Mouse (Mus musculus): ENCODE data around the gene Krt73. TPM values are rescaled to one million over a fixed set of nuclear protein-coding genes. Genes with fewer than 3 reads are reported as not detected.
A peak's percentile ranks its signal among the peaks of the same experiment; 100 is the strongest.

Krt73 gene
- total RNA-seq (2014; rRNA removed): 0.24 and 0.38 TPM in 2 replicates
- polyA plus RNA-seq (2015; fragmentation: Nextera tagmentation; extraction: Ambion mirVana): 0.54 and 0.69 TPM in 2 replicates

- WGBS: 50% methylated on average over 6 of the region's 6 CpGs
- Histone ChIP-seq H3K4me1 (ENCODE audit: insufficient read depth) (0 out of 2 replicates have a peak, but pooled peaks cover 9% of the 10 kb centered on the region), H3K4me3 (ENCODE audit: low read depth, low read length) (no peak within 1 kb of the TSS), H3K9me3 (ENCODE audit: low read length) (no peaks in the 10 kb centered on the region), H3K27me3 (ENCODE audit: insufficient read depth, low read length) (no peaks in the 10 kb centered on the region), H3K9ac (no peak within 1 kb of the TSS), H3K4me2 (ENCODE audit: low read depth) (no peak within 1 kb of the TSS), H3K27ac (ENCODE audit: low read depth, low read length) (peak within 1 kb of the TSS; percentile 57; the same call in 1 of the 2 replicates), H3K36me3 (ENCODE audit: insufficient read depth) (no peaks in the 10 kb centered on the region)
- DNase-seq (peak; percentile 23), ATAC-seq (peak; percentile 63)
- TF ChIP-seq CTCF (IDR thresholded peaks at IDR 0.05; ENCODE audit: low read depth): no peak
These were observed at the start of gene Krt73 for GRCm38 (mm10) chr15:101802296-101802835. Krt73 (minus strand) TSS chr15:101802346.

- Histone ChIP-seq H3K4me1 (ENCODE audit: insufficient read depth) (peaks cover 9% of the 10 kb centered on the region; the same call in 1 of the 2 replicates), H3K27me3 (ENCODE audit: insufficient read depth, low read length) (no peaks in the 10 kb centered on the region), H3K9me3 (ENCODE audit: low read length) (no peaks in the 10 kb centered on the region), H3K9ac (no peak within 1 kb of the TSS), H3K4me2 (ENCODE audit: low read depth) (no peak within 1 kb of the TSS), H3K4me3 (ENCODE audit: low read depth, low read length) (no peak within 1 kb of the TSS), H3K27ac (ENCODE audit: low read depth, low read length) (no peak within 1 kb of the TSS), H3K36me3 (ENCODE audit: insufficient read depth) (no peaks in the 10 kb centered on the region)
- TF ChIP-seq CTCF (IDR thresholded peaks at IDR 0.05; ENCODE audit: low read depth): no peak
- ATAC-seq (no peak), DNase-seq (no peak)
- 88% methylated on average over 6 of the region's 6 CpGs for WGBS
These were observed 48.5 kb upstream of the Krt73 start, which contains the start of gene Krt1 for GRCm38 (mm10) chr15:101850694-101851093. Krt1 (minus strand) TSS chr15:101850794.

- H3K27me3 ChIP-seq (ENCODE audit: insufficient read depth, low read length): no peaks in the 10 kb centered on the region
- H3K4me2 ChIP-seq (ENCODE audit: low read depth): peak overlapping the region; percentile 69
- peak overlapping the region; percentile 49 for H3K4me3 ChIP-seq (ENCODE audit: low read depth, low read length)
- under 1% methylated on average over 34 of the region's 37 CpGs for WGBS
- no peaks in the 10 kb centered on the region for H3K36me3 ChIP-seq (ENCODE audit: insufficient read depth)
- TF ChIP-seq CTCF (IDR thresholded peaks at IDR 0.05; ENCODE audit: low read depth): no peak
- DNase-seq (peak; percentile 73), ATAC-seq (peak; percentile 90)
- H3K27ac ChIP-seq (ENCODE audit: low read depth, low read length): peak overlapping the region; percentile 91
- no peaks in the 10 kb centered on the region for H3K9me3 ChIP-seq (ENCODE audit: low read length)
- peaks cover 9% of the 10 kb centered on the region; the same call in 1 of the 2 replicates for H3K4me1 ChIP-seq (ENCODE audit: insufficient read depth)
- H3K9ac ChIP-seq: peak overlapping the region; percentile 78
These were observed 43.8 kb upstream of the Krt73 start for GRCm38 (mm10) chr15:101845971-101846403.

- Histone ChIP-seq H3K9ac (no peak overlapping the region), H3K4me2 (ENCODE audit: low read depth) (no peak overlapping the region), H3K27ac (ENCODE audit: low read depth, low read length) (no peak overlapping the region), H3K4me3 (ENCODE audit: low read depth, low read length) (no peak overlapping the region), H3K4me1 (ENCODE audit: insufficient read depth) (peaks cover 9% of the 10 kb centered on the region; the same call in 1 of the 2 replicates), H3K27me3 (ENCODE audit: insufficient read depth, low read length) (no peaks in the 10 kb centered on the region), H3K36me3 (ENCODE audit: insufficient read depth) (no peaks in the 10 kb centered on the region), H3K9me3 (ENCODE audit: low read length) (no peaks in the 10 kb centered on the region)
- no peak for DNase-seq
- ATAC-seq: no peak
- TF ChIP-seq CTCF (IDR thresholded peaks at IDR 0.05; ENCODE audit: low read depth): no peak
- 60% methylated on average over 9 of the region's 9 CpGs for WGBS
These were observed 41.0 kb upstream of the Krt73 start for GRCm38 (mm10) chr15:101843192-101843591.

- peak; percentile 13; the same call in 1 of the 2 replicates for TF ChIP-seq CTCF (IDR thresholded peaks at IDR 0.05; ENCODE audit: low read depth)
- H3K9me3 ChIP-seq (ENCODE audit: low read length): no peaks in the 10 kb centered on the region
- H3K9ac ChIP-seq: no peak overlapping the region
- ATAC-seq (no peak), DNase-seq (no peak)
- H3K27ac ChIP-seq (ENCODE audit: low read depth, low read length): no peak overlapping the region
- H3K27me3 ChIP-seq (ENCODE audit: insufficient read depth, low read length): no peaks in the 10 kb centered on the region
- no peaks in the 10 kb centered on the region for H3K36me3 ChIP-seq (ENCODE audit: insufficient read depth)
- H3K4me3 ChIP-seq (ENCODE audit: low read depth, low read length): no peak overlapping the region
- H3K4me1 ChIP-seq (ENCODE audit: insufficient read depth): no peaks in the 10 kb centered on the region
- WGBS: 64% methylated on average over 5 of the region's 5 CpGs
- no peak overlapping the region for H3K4me2 ChIP-seq (ENCODE audit: low read depth)
These were observed 32.7 kb upstream of the Krt73 start for GRCm38 (mm10) chr15:101834784-101835328.

GRCm38 (mm10) chr15:101833131-101833530 is 31.0 kb upstream of the Krt73 start:
- H3K9me3 ChIP-seq (ENCODE audit: low read length): no peaks in the 10 kb centered on the region
- no peak for TF ChIP-seq CTCF (IDR thresholded peaks at IDR 0.05; ENCODE audit: low read depth)
- no peaks in the 10 kb centered on the region for H3K27me3 ChIP-seq (ENCODE audit: insufficient read depth, low read length)
- no peaks in the 10 kb centered on the region for H3K36me3 ChIP-seq (ENCODE audit: insufficient read depth)
- WGBS: 59% methylated on average over 6 of the region's 6 CpGs
- no peak overlapping the region for H3K9ac ChIP-seq
- no peak overlapping the region for H3K27ac ChIP-seq (ENCODE audit: low read depth, low read length)
- DNase-seq (no peak), ATAC-seq (no peak)
- no peak overlapping the region for H3K4me3 ChIP-seq (ENCODE audit: low read depth, low read length)
- no peaks in the 10 kb centered on the region for H3K4me1 ChIP-seq (ENCODE audit: insufficient read depth)
- H3K4me2 ChIP-seq (ENCODE audit: low read depth): no peak overlapping the region

GRCm38 (mm10) chr15:101829441-101829840 is 27.3 kb upstream of the Krt73 start:
- ATAC-seq: no peak
- no peak for TF ChIP-seq CTCF (IDR thresholded peaks at IDR 0.05; ENCODE audit: low read depth)
- H3K27ac ChIP-seq (ENCODE audit: low read depth, low read length): no peak overlapping the region
- no peak overlapping the region for H3K4me2 ChIP-seq (ENCODE audit: low read depth)
- no peak for DNase-seq
- no peak overlapping the region for H3K9ac ChIP-seq
- H3K4me3 ChIP-seq (ENCODE audit: low read depth, low read length): no peak overlapping the region
- no peaks in the 10 kb centered on the region for H3K27me3 ChIP-seq (ENCODE audit: insufficient read depth, low read length)
- no peaks in the 10 kb centered on the region for H3K9me3 ChIP-seq (ENCODE audit: low read length)
- no peaks in the 10 kb centered on the region for H3K4me1 ChIP-seq (ENCODE audit: insufficient read depth)
- H3K36me3 ChIP-seq (ENCODE audit: insufficient read depth): no peaks in the 10 kb centered on the region
- WGBS: 50% methylated on average over 5 of the region's 5 CpGs

Measured in forebrain, postnatal 0 days (tissue).